Mouse (Mus musculus) heart, adult 2 months (tissue): ENCODE measurements around the gene Ccng2.

Experiments used
- CTCF ChIP-seq: fragments of 200-600 bp; IDR thresholded peaks from 2 replicates; pipeline ENCODE4 v1.8.1; 2022; ENCODE audit warnings: antibody characterized with exemption, mild to moderate bottlenecking, moderate library complexity
- POLR2A ChIP-seq: fragments of 200-500 bp; IDR thresholded peaks from 2 replicates; pipeline ENCODE4 v1.6.1; 2011; ENCODE audit warnings: mild to moderate bottlenecking, low read depth, low read length, control low read depth; ENCODE audit not compliant: insufficient read depth

DNA sequence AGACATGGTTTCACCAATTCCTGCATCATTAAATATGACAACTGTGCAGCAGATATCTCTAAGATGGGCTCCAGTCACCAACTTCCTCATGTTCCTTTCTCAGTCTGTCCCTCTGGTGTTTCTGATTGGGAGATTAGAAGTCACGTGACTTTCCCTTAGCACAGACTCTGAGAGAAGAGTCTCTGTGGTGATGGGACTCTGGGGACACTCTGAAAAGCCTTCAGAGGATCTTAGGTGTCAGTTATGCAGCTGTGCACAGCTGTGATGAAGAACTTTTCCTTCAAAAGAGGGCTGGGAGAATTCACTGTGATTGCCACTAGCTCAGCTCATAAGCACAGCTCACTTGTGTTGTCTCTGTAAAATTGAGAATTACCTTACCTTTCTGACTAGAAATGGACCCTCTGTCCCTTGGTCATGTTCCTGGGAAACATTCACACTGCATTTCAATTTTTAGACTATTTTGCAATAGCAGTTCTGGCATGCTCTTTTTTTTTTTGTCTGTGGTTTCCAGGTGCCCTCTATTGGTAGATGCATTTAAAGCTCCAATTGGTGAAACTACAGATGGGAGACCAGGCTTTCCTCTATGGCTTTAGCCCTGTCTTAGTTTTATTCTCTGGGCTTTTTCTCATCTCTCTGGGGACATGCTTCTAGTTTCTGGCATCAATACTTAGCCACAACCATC lies 56.4 kb downstream of the Ccng2 start:
- peak; percentile 74 for TF ChIP-seq CTCF
- TF ChIP-seq POLR2A, result no peak
